Mouse (Mus musculus): ENCODE results near the gene Ccl20.

The Ccl20 gene

DNA sequence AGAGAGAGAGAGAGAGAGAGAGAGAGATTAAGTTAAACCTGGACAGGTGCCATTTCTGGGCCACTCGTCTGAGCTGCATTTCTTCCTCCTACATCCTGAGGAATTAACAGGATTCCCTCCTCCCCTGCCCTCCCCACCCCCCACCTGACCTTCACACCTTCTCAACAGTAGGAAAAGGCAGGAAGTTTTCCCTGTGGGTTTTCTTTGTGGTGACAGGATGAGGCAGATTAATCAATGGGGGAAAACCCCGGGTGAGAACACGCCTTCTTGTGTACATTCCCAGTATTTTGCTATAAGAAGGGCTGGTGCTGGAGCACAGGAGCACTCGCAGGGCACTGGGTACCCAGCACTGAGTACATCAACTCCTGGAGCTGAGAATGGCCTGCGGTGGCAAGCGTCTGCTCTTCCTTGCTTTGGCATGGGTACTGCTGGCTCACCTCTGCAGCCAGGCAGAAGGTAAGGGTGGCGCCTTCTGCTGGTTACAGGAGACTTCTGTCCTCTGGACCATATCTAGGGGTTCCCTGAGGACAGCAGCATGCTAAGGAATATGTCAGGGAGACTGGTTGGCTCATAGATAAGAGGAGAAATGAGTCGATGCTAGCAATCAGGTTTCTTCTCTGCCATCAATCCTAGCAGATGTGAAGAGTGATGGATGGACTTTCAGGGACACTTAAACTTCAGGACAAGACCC lies at the start of gene Ccl20:
Ccl20 (plus strand) TSS at position 320 of the 691 bp plus-strand sequence.
- DNase-seq (ENCODE audit: low spot score): no peak

DNA sequence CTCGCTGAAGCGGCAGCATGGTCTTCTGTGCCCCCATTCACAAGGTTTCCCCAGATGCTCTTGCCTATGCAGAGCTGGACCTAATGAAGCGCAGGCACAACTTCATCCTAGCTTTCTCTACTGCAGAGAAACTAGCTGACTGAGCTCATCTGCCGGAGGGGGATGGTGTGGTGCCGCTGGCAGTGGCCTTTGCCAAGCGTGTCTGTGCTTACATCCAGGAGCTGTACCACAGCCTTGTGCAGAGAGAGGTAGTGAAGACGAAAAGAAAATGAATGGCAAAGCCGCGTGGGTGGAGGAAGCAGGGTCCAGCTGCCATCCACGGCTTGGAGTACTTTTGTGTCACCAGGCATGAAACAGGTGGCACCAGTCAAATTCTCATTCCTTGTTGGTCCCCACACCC lies 49.4 kb upstream of the Ccl20 start:
- DNase-seq (ENCODE audit: low spot score): no peak

DNA sequence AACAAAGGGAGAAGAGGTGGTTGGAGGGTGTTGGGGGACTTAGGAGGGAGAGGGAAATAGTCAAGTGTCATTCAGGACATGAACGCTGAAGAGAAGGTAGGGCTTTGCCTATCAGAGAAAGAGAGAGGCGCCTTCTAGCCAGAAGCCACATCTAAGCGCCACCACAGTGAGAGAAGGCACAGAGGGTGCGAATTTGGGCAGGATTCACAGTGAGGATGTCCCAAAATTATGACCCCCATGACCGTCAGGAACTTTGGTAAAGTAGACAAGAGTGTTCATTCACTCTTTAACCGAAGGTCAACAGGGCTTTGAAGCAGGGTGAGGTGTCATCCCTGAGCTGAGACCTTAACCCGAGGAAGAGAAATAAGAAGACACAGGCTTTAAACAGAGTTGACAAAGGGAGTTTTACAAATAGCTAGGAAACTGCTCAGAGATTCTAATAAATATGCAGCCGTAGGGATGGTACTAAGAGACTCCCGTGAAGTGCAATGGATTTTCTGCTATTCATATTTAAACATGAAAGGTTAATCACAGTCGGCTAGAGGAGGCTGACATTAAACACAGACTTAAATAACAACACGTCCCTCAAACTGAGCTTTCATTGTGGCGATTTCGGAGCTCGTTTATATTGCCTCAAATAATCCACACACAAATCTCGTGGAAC lies 40.9 kb upstream of the Ccl20 start:
- no peak for DNase-seq (ENCODE audit: low spot score)

DNA sequence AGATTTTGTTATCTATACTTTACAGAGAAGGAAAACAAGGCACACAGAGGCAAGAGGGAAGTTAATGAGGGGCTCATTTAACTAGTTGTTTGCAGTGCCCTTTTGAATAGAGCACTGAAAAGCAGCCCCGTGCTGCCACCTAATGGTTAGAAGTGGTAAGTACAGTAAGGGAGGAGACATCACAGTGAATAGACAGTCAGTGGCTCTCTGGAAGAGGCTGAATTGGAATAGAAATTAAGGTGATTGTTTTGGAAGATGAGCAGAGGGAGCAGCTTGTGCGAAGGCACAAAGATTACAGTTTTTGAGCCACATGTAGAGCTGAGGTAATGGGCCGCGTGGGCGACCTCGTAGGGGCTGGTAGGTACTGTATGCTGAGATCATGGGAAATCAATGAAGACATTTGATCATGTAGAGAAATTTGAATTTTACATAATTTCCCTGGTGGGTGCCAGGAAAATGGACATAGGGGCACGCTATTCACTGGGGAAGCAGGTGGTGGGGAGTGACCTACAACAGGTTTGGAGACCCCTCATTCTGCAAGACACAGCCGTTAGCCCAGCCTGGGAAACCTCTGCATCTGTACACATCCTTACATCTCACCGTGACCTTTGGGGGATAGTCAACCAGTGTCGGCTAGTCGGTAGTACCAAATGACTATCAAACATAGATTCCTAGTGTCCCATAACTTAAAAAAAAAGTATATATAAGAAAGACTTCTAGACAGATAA lies 40.2 kb upstream of the Ccl20 start:
- DNase-seq (ENCODE audit: low spot score): peak; percentile 34

DNA sequence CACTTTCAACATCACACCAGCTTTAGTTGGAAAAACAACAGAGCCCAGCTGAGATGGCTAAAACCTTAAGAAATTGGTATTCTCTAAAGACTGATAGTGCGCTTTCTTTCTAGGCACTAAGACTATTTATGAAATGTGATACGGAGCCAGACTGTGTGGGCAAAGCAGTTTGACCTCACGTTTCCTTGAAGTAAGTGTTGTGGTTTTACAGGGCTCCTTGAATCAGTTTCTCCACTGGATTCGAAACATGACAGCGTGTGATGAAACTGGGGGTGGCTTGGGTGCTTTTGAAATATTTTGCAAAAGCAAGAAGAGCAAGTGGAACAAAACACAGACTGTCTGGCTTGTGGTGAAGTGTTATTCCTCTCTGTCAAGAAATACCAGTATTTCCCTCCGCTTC lies 39.5 kb upstream of the Ccl20 start:
- DNase-seq (ENCODE audit: low spot score): no peak

DNA sequence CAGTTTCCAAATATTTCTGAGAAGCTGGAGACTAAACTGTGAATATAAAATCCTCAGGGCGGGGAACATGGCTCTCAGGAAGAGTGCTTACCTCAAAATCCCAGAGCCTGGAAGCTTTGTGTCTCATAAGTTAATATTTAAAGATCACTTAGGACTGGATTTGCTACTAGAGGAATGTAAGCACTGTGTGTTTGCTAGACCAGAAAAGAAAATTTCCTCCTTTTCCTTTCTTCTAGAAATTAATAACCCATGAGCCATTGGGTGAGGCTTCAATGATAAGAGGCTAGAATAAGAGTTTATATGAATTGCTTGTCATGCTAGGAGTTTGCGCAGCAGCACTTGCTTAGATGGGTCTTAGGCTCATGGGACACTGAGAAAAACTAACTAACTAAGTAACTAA lies 31.8 kb upstream of the Ccl20 start:
- DNase-seq (ENCODE audit: low spot score): no peak

DNA sequence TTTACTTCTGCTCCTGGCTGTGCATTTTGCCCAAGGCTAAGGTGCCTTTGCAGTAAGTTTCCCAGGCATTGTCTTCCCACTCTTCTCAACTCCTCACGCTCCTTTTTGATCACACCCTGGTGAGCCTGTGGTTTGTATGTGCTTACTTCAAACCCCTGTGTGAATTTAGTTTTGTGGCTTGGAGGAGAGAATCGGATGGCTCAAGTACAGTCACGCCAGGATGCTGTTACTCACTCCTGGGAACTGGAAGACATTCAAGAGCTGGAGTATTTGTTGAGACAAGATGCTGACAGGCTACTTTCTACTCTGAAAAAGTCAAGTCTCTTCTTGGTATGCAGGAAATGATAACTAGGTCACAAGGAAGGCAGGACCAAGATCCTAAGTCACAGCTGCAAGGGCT lies 25.3 kb upstream of the Ccl20 start:
- no peak for DNase-seq (ENCODE audit: low spot score)

DNA sequence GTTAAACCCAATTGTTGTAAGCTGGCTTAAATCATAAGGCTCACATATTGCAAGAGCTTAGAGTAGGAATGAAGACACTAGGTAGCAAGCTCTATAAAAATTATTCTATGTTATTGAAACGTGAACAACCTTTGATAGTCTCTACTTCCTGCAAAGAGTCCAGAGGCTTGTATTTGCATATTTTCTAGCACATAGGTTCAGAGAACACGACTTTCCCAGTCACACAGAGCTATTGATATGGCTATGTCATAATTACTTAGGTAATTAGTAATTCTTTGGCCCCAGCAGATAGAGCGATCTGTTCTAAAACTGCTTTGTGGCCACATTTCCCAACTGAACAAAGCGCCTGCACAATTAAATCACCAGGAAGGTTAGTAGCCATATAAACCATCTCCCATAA lies 19.6 kb upstream of the Ccl20 start:
- no peak for DNase-seq (ENCODE audit: low spot score)

DNA sequence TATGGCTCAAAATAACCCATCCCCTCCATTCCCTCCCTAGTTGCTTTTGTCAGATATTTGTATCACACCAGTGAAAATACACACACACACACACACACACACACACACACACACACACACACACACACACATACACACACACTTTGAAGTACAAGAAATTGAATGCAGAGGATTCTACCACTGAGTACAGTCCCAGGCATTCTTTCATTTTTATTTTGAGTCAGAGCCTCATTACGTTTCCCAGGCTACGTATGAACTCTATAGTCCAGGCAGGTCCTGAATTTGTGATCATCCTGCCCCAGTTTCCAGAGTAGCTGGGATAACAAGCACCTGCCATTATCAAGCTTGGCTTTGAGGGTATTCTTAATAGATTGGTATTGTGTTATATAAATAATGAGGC lies 17.4 kb upstream of the Ccl20 start:
- DNase-seq (ENCODE audit: low spot score): no peak

DNA sequence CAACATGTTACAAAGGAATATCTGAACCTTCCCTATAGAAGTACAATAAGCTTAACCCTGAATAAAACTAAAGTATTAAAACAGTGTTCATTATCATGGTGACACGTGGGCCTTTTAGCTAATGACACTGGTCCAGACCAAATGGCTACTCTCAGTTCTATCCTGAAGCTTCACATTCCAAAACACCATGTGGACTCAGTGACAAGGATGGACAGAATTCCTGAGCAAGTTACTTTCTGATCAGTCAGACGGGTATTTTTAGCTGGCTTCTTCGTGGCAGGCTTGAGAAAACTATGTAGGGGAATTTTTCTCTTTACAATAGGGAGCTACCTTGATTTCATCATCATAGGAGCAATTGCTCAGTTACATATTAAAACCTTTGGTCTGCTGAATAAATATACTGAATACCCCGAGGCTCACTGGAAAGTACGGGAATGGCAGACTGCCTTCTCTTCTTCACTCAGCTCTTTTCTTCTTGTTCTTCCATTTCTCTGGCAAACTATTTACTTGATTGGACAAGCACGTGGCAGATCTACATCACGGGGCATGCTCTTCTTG lies 16.9 kb upstream of the Ccl20 start:
- no peak for DNase-seq (ENCODE audit: low spot score)

DNA sequence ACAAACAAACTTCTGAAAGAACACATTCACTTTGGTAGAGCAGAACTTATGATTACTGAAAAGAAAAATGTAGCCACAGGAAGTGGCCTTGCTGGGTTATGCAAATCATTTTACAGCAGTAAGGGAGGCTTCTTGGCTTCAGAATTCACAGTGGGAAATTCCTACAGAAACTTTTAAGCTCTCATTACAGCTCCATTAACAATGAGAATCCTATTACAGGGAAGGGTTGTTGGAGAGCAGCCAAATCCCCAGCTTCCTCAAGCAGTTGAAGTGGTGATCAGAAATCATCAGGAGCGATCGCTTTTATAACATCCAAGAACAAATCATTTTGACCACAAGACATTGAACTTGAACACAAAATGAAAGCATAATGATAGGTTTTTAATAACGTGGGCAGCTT lies 14.7 kb upstream of the Ccl20 start:
- DNase-seq (ENCODE audit: low spot score): no peak

DNA sequence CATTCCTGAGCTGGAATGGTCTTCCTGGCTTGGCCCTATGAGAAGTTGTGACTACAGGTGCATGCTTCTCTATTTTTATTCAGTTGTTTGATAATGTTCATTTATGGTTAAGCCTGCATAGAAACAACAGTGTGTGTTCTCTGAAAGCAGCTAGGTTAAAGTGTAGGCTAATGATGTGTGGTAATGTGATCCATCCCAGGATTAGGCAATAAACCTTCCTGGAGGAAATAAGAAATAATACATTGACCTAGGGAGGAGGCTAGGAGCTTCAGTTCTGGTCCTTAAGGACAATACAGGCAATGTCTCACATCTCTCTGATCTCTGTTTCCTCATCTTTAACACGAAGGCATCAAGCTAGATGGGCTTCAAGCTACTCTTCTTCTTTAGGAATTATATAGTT lies 11.1 kb upstream of the Ccl20 start:
- DNase-seq (ENCODE audit: low spot score): no peak

DNA sequence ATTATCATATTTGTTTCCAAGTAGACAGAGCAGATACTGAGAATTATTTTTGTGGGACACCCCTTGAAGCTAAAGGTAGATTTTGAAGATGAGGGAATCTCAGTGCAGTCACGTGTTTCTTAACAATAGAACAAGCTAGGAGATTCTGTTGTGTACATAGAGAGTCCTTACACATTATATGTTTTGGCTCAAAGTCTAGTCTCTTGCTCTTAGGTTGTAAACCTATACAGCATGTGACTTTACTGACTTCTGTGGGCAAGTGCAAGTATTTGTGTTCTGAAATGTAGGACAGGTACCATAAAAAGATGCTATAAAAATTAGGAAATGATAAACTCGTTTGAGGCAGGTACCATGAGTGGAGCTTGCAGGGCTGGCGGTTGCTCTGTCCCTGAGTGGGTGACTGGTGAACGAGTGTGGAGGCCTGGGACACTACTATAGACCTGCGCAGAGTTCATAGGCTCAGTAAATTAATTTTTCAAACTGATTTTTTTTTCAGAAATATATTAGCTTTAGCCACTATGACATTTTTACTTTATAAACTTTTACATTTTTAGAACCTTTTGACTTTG lies 9.1 kb upstream of the Ccl20 start:
- no peak for DNase-seq (ENCODE audit: low spot score)

DNA sequence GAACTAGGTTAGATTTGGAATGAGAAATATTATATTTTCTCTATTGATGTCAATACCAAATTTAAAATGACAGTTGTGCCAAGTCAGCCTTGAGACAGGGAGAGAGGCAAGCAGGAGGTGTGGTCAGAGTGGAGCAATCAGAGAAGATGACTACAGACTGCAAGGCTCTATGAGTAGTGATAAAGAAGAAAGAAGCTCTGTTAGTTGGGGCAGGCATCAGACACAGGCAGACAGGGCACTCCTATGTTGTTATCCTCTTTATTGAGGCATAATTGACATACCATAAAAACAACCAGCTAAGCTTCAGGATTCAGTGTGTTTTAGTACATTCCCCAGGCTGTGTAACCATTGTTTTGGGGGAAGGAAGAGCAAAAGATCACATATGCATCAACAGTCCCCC lies 5.6 kb upstream of the Ccl20 start:
- DNase-seq (ENCODE audit: low spot score): no peak

DNA sequence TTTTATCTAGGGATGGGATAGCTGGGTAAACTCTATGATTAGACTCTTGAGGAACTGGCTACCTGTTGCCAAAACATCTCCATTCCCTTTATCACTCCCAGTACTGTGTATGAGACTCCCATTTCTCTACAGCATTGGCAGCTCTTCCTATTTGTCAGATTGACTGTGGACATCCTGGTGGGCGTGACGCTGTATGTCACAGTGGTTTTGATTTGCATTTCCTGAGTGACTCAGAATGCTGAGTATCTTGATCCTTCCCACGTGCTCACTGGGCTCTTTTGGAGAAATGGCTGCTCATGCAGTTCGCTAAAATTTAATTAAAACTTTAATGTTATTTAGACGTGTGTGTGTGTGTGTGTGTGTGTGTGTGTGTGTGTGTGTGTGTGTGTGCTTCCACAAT lies 4.8 kb upstream of the Ccl20 start:
- no peak for DNase-seq (ENCODE audit: low spot score)

DNA sequence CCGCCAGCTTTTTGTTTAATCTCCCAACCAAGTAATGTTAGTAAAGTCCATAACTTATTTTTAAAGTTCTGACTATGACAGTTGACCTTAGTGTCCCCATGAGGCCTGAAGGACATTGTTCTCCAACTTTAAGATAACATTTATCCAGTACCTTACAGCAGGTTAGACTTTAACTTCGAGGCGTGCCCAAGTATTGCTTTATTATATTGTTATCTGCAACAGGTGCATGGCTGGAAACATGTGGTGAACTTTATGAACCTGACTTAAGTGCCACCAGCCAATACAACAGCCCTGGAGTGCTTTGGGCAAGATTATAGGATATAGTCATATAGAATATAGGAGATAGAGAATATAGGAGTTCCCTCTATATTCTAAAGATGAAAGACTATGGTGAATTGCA lies 651 bp downstream of the Ccl20 start:
- DNase-seq (ENCODE audit: low spot score): no peak

DNA sequence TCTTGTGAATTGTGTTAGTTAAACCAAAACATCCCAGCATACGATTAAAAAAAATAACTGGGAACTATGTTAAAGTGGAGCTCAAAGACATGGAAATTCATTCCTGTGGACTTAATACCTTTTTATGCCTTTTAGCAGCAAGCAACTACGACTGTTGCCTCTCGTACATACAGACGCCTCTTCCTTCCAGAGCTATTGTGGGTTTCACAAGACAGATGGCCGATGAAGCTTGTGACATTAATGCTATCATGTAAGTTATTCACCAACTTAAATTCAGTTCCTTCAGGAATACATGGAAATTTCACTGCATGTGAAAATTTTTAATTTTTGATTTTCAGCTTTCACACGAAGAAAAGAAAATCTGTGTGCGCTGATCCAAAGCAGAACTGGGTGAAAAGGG lies 1.1 kb downstream of the Ccl20 start:
- no peak for DNase-seq (ENCODE audit: low spot score)

DNA sequence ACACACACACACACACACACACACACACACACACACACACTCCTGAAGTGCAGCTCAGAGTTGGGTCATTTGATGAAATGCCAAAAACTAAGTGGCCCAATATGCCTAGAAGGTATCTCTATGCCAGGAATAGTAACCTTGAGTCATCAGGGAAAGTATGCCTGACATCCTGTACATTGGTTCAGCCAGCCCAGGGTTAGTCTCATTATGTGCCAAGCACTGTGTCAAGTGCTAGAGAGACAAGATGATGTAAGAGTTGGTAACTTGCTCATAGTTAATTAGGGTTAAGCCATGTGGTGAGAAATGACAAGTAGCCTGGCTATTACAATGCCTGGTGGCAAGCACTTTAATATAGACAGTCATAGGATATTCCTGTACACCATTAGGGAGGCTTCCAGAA lies 3.3 kb downstream of the Ccl20 start:
- no peak for DNase-seq (ENCODE audit: low spot score)

DNA sequence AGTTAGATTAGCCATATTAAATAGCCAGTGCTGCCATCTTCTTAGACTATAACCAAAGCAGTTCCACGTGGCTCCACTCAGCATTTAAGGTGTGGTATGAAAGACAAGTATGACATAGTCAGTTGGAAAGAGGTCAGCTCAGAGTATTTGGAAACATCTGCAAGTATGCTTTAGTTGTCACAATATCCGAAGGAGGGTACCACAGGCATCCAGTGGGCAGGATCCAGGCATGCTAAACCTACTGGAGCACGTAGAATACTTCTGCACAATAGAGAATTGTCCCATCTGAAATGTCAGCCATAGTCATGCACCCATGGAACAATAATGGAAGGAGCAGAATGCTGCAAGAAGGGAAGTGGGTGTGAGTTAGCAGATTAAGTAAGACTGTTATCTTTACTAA lies 3.7 kb downstream of the Ccl20 start:
- DNase-seq (ENCODE audit: low spot score): no peak

DNA sequence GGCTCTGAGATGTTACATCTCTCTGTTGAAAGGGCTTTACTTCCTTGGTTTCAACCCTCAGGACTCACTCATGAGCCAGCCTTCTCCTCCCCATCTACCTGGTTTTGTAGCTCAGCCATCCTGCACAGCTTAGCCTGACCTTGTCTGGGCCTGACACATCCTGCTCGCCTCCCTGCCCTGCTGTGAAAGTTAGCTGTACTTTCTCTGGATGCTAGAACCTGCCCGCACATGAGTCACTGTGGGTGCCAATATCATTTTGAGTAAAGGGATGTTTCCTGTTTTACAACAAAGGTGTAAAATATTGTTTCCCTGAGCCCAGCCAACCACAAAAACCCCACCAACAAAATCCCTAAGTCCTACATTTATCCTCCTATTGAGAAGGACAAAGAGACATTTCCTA lies 6.6 kb downstream of the Ccl20 start:
- no peak for DNase-seq (ENCODE audit: low spot score)

DNA sequence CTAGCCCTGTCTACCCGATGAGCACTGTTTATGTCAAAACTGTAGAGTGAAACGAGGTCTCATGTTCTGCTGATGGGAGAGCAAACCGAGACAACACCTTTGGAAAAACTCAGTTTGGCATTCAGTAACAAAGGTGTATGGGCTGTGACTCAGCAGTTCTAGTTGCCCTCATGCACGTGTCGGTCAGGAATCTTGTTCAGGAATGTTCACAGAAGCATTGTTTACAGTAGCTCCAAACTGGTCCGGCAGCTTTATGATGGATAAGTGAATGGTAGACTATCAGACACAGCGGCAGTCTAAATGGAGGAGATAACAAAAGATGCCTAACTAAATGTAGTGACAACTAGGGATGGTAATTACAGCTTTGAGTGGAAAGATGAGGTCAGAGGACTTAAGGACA lies 19.3 kb downstream of the Ccl20 start:
- no peak for DNase-seq (ENCODE audit: low spot score)

DNA sequence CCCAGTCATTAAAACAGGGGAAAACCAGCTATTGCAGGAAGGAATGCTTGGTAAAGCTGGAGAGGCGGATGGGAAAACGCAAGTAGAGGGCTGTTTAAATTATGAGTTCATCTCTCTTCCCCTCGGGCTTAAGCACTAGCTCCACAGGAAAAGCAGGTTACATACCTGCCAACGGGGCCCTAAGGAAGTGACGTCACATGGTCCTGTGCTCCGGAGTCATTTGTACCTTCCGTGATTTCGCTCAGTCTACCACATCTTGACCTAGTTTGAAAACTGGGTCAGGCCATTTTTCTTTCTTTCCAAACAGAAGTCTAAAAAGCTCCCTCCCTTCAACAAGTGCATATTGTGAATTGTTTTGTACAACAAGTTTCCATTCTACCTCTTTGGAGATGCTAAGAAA lies 21.3 kb downstream of the Ccl20 start:
- DNase-seq (ENCODE audit: low spot score): no peak

DNA sequence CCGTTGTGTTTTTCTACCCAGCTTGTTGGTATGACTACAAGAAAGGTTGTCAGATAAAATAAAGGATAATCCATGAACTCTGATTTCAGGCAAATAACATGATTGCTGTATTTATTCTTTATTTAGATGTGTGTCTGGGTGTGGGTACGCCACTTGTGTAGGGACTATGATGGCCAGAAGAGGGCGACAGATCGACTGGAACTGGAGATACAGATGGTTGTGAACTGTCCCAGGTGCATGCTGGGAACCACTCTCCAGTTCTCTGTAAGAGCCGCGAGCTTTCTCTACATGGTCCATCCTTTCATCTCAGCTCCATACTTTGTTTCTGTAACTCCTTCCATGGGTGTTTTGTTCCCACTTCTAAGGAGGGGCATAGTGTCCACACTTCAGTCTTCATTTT lies 22.2 kb downstream of the Ccl20 start:
- no peak for DNase-seq (ENCODE audit: low spot score)
